Mouse (Mus musculus): Measurements from ENCODE around the gene E130309D02Rik.
A peak's percentile ranks its signal among the peaks of the same experiment; 100 is the strongest.

The E130309D02Rik gene

GRCm38 (mm10) chr5:143314730-143315513 is at the start of gene E130309D02Rik:
Gene E130309D02Rik (minus strand): TSS chr5:143315360.
- DNase-seq (ENCODE audit: low read depth, low spot score) = peak; percentile 92

GRCm38 (mm10) chr5:143363678-143364615 is 48.8 kb upstream of the E130309D02Rik start:
- no peak for DNase-seq (ENCODE audit: low read depth, low spot score)

GRCm38 (mm10) chr5:143361428-143361827 is 46.3 kb upstream of the E130309D02Rik start:
- no peak for DNase-seq (ENCODE audit: low read depth, low spot score)

DNA sequence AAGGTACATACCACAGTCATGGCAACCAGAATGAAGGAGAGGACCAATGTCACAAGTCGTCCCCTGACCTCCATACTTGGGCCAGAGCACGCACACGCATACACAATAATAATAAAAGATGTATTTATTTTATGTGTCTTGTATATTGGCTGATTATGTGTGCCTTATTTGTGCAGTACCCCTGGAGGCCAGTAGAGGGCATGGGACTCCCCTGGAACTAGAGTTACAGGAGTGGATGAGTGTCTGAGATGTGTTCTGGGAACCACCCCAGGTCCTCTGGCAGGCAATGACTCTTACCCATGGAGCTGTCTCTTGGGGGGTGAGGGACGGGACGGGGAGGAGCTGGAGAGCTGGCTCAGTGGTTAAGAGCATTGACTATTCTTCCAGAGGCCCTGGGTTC is 44.8 kb upstream of the E130309D02Rik start:
- DNase-seq (ENCODE audit: low read depth, low spot score) = peak; percentile 80

DNA sequence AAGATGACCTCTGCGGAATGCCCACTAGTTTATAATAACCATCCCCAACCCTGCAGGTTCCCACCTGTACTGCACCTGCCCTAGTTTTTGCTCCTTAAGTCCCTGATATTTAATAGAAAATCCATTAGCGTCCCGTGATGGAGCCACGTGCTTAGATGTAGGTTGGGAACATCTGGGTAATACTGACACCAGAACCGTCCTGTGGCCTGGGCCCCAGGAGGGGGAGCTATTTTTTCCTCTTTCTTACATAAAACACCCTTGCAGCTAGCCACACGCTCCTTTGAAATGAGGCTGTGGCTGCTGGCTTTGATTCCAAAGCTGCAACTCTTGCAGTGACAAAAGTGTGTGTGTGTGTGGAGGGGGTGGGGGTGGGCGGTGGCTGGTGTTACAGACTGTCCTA is 44.1 kb upstream of the E130309D02Rik start:
- peak; percentile 60 for DNase-seq (ENCODE audit: low read depth, low spot score)

DNA sequence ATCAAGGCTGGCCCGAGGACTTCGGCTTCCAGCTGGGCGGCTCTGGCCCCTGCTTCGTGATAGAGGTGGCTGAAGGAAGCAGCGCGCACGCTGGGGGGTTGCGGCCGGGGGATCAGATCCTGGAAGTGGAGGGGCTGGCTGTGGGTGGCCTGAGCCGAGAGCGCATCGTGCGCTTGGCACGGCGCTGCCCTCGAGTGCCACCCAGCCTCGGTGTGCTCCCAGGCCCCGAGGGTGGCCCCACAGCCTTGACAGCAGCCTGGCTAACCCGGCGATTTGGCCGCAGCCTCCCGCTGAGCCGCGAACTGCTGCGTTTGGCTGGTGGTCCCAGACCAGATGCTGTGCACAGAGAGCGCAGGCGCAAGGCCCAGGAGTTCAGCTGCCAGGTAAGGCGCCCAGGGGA is 42.4 kb upstream of the E130309D02Rik start:
- peak; percentile 49 for DNase-seq (ENCODE audit: low read depth, low spot score)

DNA sequence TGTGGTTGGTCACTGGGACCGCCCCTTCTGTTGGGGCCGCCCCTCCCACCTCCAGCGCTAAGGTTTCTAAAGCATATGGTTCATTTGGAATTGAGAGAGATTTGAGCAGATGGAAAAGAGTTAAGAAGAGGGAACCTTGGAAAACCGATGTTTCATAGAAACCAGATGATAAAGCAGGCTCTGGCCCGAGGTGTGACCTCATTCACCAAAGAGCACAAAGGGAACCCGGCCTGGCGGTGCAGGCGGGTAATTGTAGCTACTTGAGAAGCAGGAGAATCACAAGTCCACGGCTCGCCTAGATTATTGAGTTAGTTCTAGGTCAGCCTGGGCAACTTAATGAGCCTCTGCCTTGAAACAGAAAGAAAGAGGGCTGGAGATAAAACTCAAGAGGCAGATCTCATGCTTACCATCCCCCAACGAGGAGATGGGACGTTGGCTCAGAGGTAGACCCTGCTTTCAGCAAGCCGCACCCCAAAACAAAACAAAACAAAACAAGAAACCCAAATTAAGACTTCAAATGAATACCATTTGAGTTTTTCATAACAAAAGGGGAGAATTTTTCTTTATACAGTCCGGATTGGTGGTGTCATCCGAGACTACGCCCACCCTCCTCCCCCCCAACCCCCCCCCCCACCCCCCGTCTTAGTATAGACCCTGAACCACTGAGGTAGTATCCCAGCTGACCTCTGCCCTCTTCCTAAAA is 41.7 kb upstream of the E130309D02Rik start, which contains the start of gene Grid2ip:
Gene Grid2ip, plus strand, starts transcription at position 653 of the 703 bp plus-strand sequence.
- DNase-seq (ENCODE audit: low read depth, low spot score) = peak; percentile 67

- DNase-seq (ENCODE audit: low read depth, low spot score) = peak; percentile 47
Measured at GRCm38 (mm10) chr5:143356017-143356416, 40.9 kb upstream of the E130309D02Rik start.

DNA sequence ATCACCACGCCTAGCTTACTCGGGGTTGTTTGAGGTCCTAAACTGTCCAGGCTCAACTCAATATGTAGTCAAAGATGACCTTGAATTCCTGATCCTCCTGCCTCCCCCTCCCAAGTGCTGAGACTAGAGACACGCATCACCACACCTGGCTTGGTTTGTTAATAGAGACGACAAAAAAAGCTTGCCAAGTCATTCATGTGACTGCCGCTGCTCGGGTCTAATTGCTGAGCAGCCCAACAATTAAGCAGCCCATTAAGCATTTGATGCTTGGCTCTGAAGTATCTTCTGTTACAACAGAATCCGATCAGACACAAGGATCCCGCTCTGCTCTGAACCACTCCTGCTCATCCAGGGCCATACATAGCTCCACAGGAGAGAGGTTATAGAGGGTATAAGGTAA is 31.2 kb upstream of the E130309D02Rik start:
- DNase-seq (ENCODE audit: low read depth, low spot score) = peak; percentile 73

GRCm38 (mm10) chr5:143339603-143340002 is 24.4 kb upstream of the E130309D02Rik start:
- peak; percentile 69 for DNase-seq (ENCODE audit: low read depth, low spot score)

DNA sequence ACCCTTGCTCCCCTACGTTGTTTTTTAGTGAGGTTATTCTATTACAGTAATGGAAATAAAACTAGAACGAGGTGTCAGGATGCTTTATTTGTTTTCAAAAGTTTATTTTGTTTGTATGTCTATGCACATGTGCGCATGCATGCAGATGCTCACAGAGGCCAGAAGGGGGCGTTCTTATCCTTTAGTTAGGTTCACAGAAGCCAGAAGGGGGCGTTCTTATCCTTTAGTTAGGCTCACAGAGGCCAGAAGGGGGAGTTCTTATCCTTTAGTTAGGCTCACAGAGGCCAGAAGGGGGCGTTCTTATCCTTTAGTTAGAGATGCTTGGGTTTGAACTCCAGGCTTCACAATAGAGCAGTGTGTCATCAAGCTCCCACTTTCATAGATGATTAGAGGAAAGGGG is 21.4 kb upstream of the E130309D02Rik start:
- peak; percentile 71 for DNase-seq (ENCODE audit: low read depth, low spot score)

DNA sequence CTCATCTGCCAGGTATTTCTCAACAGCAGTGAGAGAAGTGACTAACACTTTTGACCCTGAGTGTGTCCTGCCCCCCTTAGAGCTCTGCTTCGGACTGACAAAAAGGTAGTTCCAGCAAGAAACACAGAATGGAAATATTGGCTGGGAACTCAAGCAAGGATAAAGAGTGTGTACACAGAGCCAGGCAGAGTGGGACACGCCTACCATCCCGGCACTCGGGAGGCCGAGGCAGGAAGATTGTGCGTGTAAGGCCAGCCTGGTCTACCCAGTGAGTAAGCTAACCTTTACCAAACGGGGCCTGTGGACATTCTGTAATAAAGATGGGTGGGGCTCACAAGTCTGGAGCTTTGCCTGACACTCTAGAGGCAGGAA is 19.9 kb upstream of the E130309D02Rik start:
- peak; percentile 23 for DNase-seq (ENCODE audit: low read depth, low spot score)

- peak; percentile 42 for DNase-seq (ENCODE audit: low read depth, low spot score)
Measured at GRCm38 (mm10) chr5:143334418-143335088, 19.4 kb upstream of the E130309D02Rik start.

DNA sequence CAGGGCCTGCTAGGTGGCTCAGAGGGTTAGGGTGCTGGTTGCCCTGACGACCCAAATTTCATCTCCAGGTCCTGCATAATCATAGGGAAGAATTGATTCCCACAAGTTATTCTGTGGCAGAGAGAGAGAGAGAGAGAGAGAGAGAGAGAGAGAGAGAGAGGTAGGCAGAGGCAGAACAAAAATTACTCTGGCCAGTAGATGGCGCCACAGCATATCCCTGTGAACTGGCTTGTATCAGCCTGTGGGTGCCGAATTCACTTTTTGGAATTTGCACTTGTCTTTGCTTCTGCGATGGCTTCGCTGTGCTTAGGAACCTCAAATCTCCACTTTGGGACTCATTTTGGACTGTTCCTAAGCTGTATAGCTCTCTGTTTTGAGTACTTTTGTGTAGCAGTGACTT is 18.7 kb upstream of the E130309D02Rik start:
- DNase-seq (ENCODE audit: low read depth, low spot score) = peak; percentile 84

DNA sequence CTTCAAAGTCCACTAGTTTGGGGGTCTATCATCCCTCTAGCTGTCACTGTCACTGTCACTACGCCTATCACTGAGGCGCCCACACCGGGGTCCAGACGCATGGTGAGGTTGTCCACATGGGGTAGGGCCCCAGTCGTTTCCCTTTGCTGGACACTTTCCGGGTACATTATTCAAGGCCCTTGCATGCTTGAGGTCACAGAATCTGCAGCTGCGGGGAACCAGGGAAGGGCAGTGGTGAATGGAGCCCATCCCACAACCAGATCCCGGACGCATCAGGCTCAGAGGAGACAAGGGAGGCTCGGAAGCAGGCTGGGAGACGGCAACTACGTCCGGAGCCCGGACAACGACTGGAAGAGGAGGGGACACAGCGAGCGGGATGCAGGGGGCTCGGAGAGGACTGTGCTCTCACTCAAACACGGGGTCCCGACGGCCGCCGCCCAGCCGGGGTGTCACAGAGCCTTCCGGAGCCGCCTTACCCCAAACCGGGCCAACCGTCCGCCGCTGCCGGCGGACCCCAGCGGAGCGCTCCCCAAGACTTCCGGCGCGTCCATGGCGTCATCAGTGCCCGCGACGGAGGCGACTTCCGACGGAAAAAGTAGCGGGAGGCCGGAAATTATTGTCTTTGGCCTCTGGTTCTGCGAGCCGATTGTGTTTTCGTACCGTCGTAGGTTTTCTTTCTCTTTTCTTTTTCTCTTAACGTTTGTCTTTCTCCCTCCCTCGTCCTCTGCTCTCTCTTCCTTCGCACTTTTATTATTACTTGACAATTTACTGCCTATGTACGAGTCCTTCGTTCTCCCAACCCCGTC is 13.7 kb upstream of the E130309D02Rik start, which contains the start of gene Zdhhc4:
Gene Zdhhc4, minus strand, starts transcription at position 567 of the 806 bp plus-strand sequence.
- DNase-seq (ENCODE audit: low read depth, low spot score) = peak; percentile 91

DNA sequence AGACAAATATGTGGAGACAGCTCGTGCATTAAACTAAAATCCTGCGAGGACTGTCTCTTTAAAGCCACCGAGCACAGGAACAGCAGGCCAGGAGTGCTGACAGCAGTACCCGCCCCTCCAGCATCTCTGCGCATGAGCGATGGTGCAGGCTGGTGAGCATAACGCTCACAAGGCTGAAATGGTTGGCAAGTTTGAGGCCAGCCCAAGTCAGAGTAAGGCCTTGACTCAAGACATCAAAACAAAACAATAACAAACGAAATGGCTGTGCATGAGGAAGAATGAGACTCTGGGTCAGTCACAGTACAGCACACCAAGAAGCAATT is 2.1 kb upstream of the E130309D02Rik start:
- no peak for DNase-seq (ENCODE audit: low read depth, low spot score)

DNA sequence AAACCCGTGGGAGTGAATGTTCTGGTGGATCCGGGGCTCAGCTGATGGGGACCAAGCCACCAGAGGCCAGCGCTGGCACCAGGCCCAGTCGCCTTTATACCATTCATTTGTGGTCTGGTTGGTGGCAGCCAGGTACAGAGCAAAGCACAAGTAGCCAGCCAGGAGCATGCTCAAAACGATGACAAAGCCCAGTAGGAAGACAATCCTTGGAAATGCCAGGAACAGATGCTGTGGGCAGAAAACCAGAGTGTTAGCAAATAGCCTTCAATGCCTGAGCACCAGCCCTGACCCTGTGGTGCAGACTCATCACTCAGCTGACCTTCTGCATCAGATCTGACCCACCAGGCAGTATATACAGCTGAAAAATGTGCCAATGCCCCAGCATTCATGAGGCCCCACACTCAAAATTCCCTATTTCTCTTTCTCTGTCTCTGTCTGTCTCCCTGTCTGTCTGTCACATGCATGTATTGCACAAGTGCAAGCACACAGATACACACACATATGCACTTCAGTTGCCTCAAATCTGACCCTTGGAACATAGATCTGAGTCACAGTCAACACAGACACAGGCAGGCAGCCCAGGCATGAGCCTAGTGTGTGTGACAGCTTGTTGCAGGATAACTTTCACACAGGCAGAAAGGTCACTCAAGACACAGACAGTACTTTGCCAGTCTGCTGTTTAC is 1.6 kb upstream of the E130309D02Rik start:
- DNase-seq (ENCODE audit: low read depth, low spot score) = no peak

DNA sequence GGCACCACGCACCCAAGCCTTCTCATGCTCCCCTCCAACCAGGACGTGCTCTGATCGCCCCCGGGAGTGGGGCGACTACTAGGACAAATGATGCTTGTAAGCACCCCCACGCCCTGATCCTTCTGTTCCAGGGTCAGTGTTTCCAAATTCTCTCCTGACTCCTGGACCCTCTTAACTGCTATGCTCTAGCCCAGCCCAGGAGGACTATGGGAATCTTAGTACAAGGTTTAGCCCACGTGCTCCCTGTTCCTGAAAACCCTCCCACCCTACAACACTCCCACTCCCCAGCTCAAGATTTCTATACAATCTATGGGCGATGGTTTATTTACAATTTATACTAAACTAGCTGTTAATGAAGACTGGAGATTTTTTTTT is 341 bp upstream of the E130309D02Rik start:
- DNase-seq (ENCODE audit: low read depth, low spot score) = no peak

- DNase-seq (ENCODE audit: low read depth, low spot score) = peak; percentile 25
Measured at GRCm38 (mm10) chr5:143314183-143314729, 904 bp downstream of the E130309D02Rik start.

- DNase-seq (ENCODE audit: low read depth, low spot score) = peak; percentile 95
Measured at GRCm38 (mm10) chr5:143311886-143312285, 3.3 kb downstream of the E130309D02Rik start.
